Comparison of ENCODE assay signal across 16 mouse cellular contexts in the genomic region with DNA sequence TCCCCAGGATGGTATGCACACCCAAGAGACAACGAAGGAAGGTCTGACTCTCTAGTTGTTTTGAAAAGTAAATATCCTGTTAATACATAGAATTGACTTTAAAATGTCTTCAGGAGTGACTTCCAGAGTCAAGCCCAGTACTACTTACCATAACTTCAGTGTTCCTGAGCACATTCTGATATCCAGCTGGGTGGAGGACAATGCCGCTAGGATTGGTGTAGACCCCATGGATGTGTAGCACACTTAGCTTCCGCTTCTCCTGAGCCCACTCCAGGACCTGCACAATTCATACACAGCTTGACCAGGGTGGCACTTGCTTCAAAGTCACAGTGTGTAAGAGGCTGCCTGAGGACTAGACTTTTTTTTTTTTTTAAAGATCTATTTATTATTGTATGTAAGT.
"Had no signal": no experiment of that assay in that cellular context is flagged by ENCODE, and none has a peak within 500 bp of the region (broad histone marks: within the 10 kb centered on the region; RNA-seq: fewer than 3 reads in every experiment).

No protein-coding gene starts in this region.

- H3K4me3 ChIP-seq: midbrain, embryonic 10.5 days; midbrain, embryonic 13.5 days; myocyte; neural tube, embryonic 13.5 days had no signal

- ATAC-seq: midbrain, embryonic 13.5 days; midbrain, embryonic 16.5 days had no signal

- H3K27ac ChIP-seq: liver, embryonic 14.5 days; midbrain, embryonic 10.5 days; midbrain, embryonic 13.5 days; neural tube, embryonic 13.5 days had no signal

- H3K4me2 ChIP-seq: lung, embryonic 14.5 days; midbrain, embryonic 13.5 days; neural tube, embryonic 13.5 days had no signal

- H3K27me3 ChIP-seq: midbrain, embryonic 13.5 days; neural tube, embryonic 13.5 days had no signal

- H3K9me3 ChIP-seq: midbrain, embryonic 10.5 days; midbrain, embryonic 13.5 days; neural tube, embryonic 13.5 days had no signal

- DNase-seq: lung, adult 18-20 months; lung, embryonic 14.5 days; lung, postnatal 10 days; lung, postnatal 4 days; right cerebral cortex, postnatal 14 days; right cerebral cortex, postnatal 4 days; spleen, adult 18-20 months; thymus, adult 18-20 months; thymus, postnatal 14 days; thymus, postnatal 36 days had no signal

- H3K9ac ChIP-seq: liver, embryonic 14.5 days; lung, embryonic 14.5 days; midbrain, embryonic 13.5 days; neural tube, embryonic 13.5 days had no signal

- H3K4me1 ChIP-seq: midbrain, embryonic 10.5 days; midbrain, embryonic 13.5 days; neural tube, embryonic 13.5 days had no signal
